Mouse (Mus musculus) liver, embryonic 14.5 days (tissue): ENCODE data around the gene Npff.

Source experiments
- CTCF ChIP-seq: IDR thresholded peaks from 2 replicates; pipeline ENCODE4 v1.5.1; 2016; ENCODE audit warnings: antibody characterized with exemption, low read depth, control low read depth
- EP300 ChIP-seq: IDR thresholded peaks from 2 replicates; pipeline ENCODE4 v1.6.1; 2016; ENCODE audit warnings: antibody characterized with exemption, low read depth

DNA sequence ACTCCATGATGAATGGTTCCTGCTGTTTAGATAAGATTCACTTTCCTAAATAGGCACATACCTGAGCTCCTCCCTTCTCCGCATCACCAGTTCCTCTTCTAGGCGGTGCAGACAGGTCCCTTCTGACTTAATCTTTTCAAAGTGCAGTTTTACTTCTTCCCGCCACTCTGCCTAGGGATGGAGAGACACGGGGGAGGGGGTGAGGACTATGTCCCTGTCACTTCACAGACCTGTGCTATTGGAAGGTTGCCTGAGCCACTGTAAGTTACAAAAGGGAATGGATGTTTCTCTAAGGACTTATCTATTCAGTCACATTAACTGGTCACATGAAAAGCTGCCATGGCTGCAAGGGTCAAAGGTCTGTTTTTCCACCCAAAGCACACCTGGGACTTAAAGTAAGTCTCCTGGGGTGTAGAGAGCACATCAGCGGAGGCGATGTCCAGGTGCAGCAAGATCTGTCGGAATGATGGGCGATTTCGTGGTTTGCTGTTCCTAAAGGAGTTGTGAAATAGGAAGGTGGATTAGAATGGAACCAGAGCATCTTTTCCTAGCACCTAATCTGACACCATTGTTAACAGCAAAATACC, 22.4 kb downstream of the Npff start:
- TF ChIP-seq CTCF (no peak), EP300 (no peak)
